Mouse (Mus musculus): Measurements from ENCODE around the gene Lmo3. TPM values are rescaled to one million over a fixed set of nuclear protein-coding genes. Genes with fewer than 3 reads are reported as not detected.

Gene Lmo3
- polyA plus RNA-seq, 1 experiment from 2014 or later: 0.72 TPM

- 94% methylated on average over 1 of the region's 1 CpGs for WGBS
- Histone ChIP-seq H3K36me3 (ENCODE audit: insufficient read depth, low read length) (no peaks in the 10 kb centered on the region), H3K27me3 (ENCODE audit: insufficient read depth, low read length) (no peaks in the 10 kb centered on the region), H3K27ac (ENCODE audit: low read length) (no peak overlapping the region), H3K9ac (replicated peaks; ENCODE audit: low read length) (no peak overlapping the region), H3K4me2 (replicated peaks; ENCODE audit: low read depth, low read length) (no peak overlapping the region), H3K9me3 (ENCODE audit: low read length) (no peaks in the 10 kb centered on the region), H3K4me3 (ENCODE audit: low read length) (no peak overlapping the region), H3K4me1 (ENCODE audit: insufficient read depth, low read length) (no peaks in the 10 kb centered on the region)
- ATAC-seq (ENCODE audit: low FRiP score, low TSS enrichment): no peak
Observed at GRCm38 (mm10) chr6:138398836-138399235, 182.9 kb downstream of the Lmo3 start.

GRCm38 (mm10) chr6:138391085-138391484, 190.7 kb downstream of the Lmo3 start:
- Histone ChIP-seq H3K9ac (replicated peaks; ENCODE audit: low read length) (no peak overlapping the region), H3K4me1 (ENCODE audit: insufficient read depth, low read length) (no peaks in the 10 kb centered on the region), H3K4me3 (ENCODE audit: low read length) (no peak overlapping the region), H3K27me3 (ENCODE audit: insufficient read depth, low read length) (no peaks in the 10 kb centered on the region), H3K4me2 (replicated peaks; ENCODE audit: low read depth, low read length) (no peak overlapping the region), H3K36me3 (ENCODE audit: insufficient read depth, low read length) (no peaks in the 10 kb centered on the region), H3K27ac (ENCODE audit: low read length) (no peak overlapping the region), H3K9me3 (ENCODE audit: low read length) (no peaks in the 10 kb centered on the region)
- WGBS: 43% methylated on average over 5 of the region's 5 CpGs
- peak; percentile 73; the same call in 1 of the 2 replicates for ATAC-seq (ENCODE audit: low FRiP score, low TSS enrichment)

- H3K9ac ChIP-seq (replicated peaks; ENCODE audit: low read length): no peak overlapping the region
- H3K36me3 ChIP-seq (ENCODE audit: insufficient read depth, low read length): no peaks in the 10 kb centered on the region
- H3K27me3 ChIP-seq (ENCODE audit: insufficient read depth, low read length): no peaks in the 10 kb centered on the region; the same call in 1 of the 2 replicates
- no peak for ATAC-seq (ENCODE audit: low FRiP score, low TSS enrichment)
- H3K27ac ChIP-seq (ENCODE audit: low read length): no peak overlapping the region
- no peaks in the 10 kb centered on the region for H3K9me3 ChIP-seq (ENCODE audit: low read length)
- WGBS: 54% methylated on average over 18 of the region's 18 CpGs
- H3K4me1 ChIP-seq (ENCODE audit: insufficient read depth, low read length): no peaks in the 10 kb centered on the region
- H3K4me3 ChIP-seq (ENCODE audit: low read length): no peak overlapping the region
- H3K4me2 ChIP-seq (replicated peaks; ENCODE audit: low read depth, low read length): no peak overlapping the region
Observed at GRCm38 (mm10) chr6:138388168-138388936, 193.4 kb downstream of the Lmo3 start.

GRCm38 (mm10) chr6:138383208-138383607, 198.6 kb downstream of the Lmo3 start:
- Histone ChIP-seq H3K4me1 (ENCODE audit: insufficient read depth, low read length) (0 out of 2 replicates have a peak, but pooled peaks cover 5% of the 10 kb centered on the region), H3K4me3 (ENCODE audit: low read length) (no peak overlapping the region), H3K9me3 (ENCODE audit: low read length) (no peaks in the 10 kb centered on the region), H3K9ac (replicated peaks; ENCODE audit: low read length) (no peak overlapping the region), H3K36me3 (ENCODE audit: insufficient read depth, low read length) (no peaks in the 10 kb centered on the region), H3K27me3 (ENCODE audit: insufficient read depth, low read length) (no peaks in the 10 kb centered on the region; the same call in 1 of the 2 replicates), H3K4me2 (replicated peaks; ENCODE audit: low read depth, low read length) (no peak overlapping the region), H3K27ac (ENCODE audit: low read length) (no peak overlapping the region)
- WGBS: 72% methylated on average over 1 of the region's 1 CpGs
- no peak for ATAC-seq (ENCODE audit: low FRiP score, low TSS enrichment)

- no peaks in the 10 kb centered on the region for H3K27me3 ChIP-seq (ENCODE audit: insufficient read depth, low read length)
- no peak overlapping the region for H3K9ac ChIP-seq (replicated peaks; ENCODE audit: low read length)
- H3K4me3 ChIP-seq (ENCODE audit: low read length): no peak overlapping the region
- no peaks in the 10 kb centered on the region for H3K9me3 ChIP-seq (ENCODE audit: low read length)
- ATAC-seq (ENCODE audit: low FRiP score, low TSS enrichment): no peak
- H3K4me2 ChIP-seq (replicated peaks; ENCODE audit: low read depth, low read length): no peak overlapping the region
- H3K36me3 ChIP-seq (ENCODE audit: insufficient read depth, low read length): no peaks in the 10 kb centered on the region
- H3K4me1 ChIP-seq (ENCODE audit: insufficient read depth, low read length): no peaks in the 10 kb centered on the region
- H3K27ac ChIP-seq (ENCODE audit: low read length): no peak overlapping the region
- 81% methylated on average over 2 of the region's 2 CpGs for WGBS
Observed at GRCm38 (mm10) chr6:138371176-138371575, 210.6 kb downstream of the Lmo3 start.

- Histone ChIP-seq H3K9me3 (ENCODE audit: low read length) (no peaks in the 10 kb centered on the region), H3K27ac (ENCODE audit: low read length) (no peak overlapping the region), H3K4me1 (ENCODE audit: insufficient read depth, low read length) (no peaks in the 10 kb centered on the region), H3K36me3 (ENCODE audit: insufficient read depth, low read length) (no peaks in the 10 kb centered on the region), H3K27me3 (ENCODE audit: insufficient read depth, low read length) (no peaks in the 10 kb centered on the region), H3K4me2 (replicated peaks; ENCODE audit: low read depth, low read length) (no peak overlapping the region), H3K9ac (replicated peaks; ENCODE audit: low read length) (no peak overlapping the region), H3K4me3 (ENCODE audit: low read length) (no peak overlapping the region)
- no peak for ATAC-seq (ENCODE audit: low FRiP score, low TSS enrichment)
- 61% methylated on average over 5 of the region's 5 CpGs for WGBS
Observed at GRCm38 (mm10) chr6:138364111-138364510, 217.7 kb downstream of the Lmo3 start.

- Histone ChIP-seq H3K27me3 (ENCODE audit: insufficient read depth, low read length) (no peaks in the 10 kb centered on the region), H3K27ac (ENCODE audit: low read length) (peak overlapping the region; percentile 9; the same call in 1 of the 2 replicates), H3K9me3 (ENCODE audit: low read length) (no peaks in the 10 kb centered on the region), H3K9ac (replicated peaks; ENCODE audit: low read length) (no peak overlapping the region), H3K36me3 (ENCODE audit: insufficient read depth, low read length) (no peaks in the 10 kb centered on the region), H3K4me2 (replicated peaks; ENCODE audit: low read depth, low read length) (no peak overlapping the region), H3K4me3 (ENCODE audit: low read length) (no peak overlapping the region), H3K4me1 (ENCODE audit: insufficient read depth, low read length) (no peaks in the 10 kb centered on the region)
- peak; percentile 89 for ATAC-seq (ENCODE audit: low FRiP score, low TSS enrichment)
- WGBS: 81% methylated on average over 3 of the region's 3 CpGs
Observed at GRCm38 (mm10) chr6:138350587-138351345, 231.0 kb downstream of the Lmo3 start.

- no peaks in the 10 kb centered on the region for H3K36me3 ChIP-seq (ENCODE audit: insufficient read depth, low read length)
- no peaks in the 10 kb centered on the region for H3K4me1 ChIP-seq (ENCODE audit: insufficient read depth, low read length)
- no peak overlapping the region for H3K9ac ChIP-seq (replicated peaks; ENCODE audit: low read length)
- peaks cover 6% of the 10 kb centered on the region for H3K9me3 ChIP-seq (ENCODE audit: low read length)
- 87% methylated on average over 4 of the region's 4 CpGs for WGBS
- H3K4me3 ChIP-seq (ENCODE audit: low read length): no peak overlapping the region
- no peak overlapping the region for H3K27ac ChIP-seq (ENCODE audit: low read length)
- no peak overlapping the region for H3K4me2 ChIP-seq (replicated peaks; ENCODE audit: low read depth, low read length)
- no peak for ATAC-seq (ENCODE audit: low FRiP score, low TSS enrichment)
- no peaks in the 10 kb centered on the region for H3K27me3 ChIP-seq (ENCODE audit: insufficient read depth, low read length)
Observed at GRCm38 (mm10) chr6:138346558-138346957, 235.2 kb downstream of the Lmo3 start.

- WGBS: 82% methylated on average over 4 of the region's 4 CpGs
- no peak overlapping the region for H3K4me3 ChIP-seq (ENCODE audit: low read length)
- H3K4me2 ChIP-seq (replicated peaks; ENCODE audit: low read depth, low read length): no peak overlapping the region
- no peak overlapping the region for H3K9ac ChIP-seq (replicated peaks; ENCODE audit: low read length)
- H3K4me1 ChIP-seq (ENCODE audit: insufficient read depth, low read length): no peaks in the 10 kb centered on the region
- no peak overlapping the region for H3K27ac ChIP-seq (ENCODE audit: low read length)
- no peaks in the 10 kb centered on the region for H3K27me3 ChIP-seq (ENCODE audit: insufficient read depth, low read length)
- no peaks in the 10 kb centered on the region for H3K9me3 ChIP-seq (ENCODE audit: low read length)
- ATAC-seq (ENCODE audit: low FRiP score, low TSS enrichment): no peak
- no peaks in the 10 kb centered on the region for H3K36me3 ChIP-seq (ENCODE audit: insufficient read depth, low read length)
Observed at GRCm38 (mm10) chr6:138335858-138336257, 245.9 kb downstream of the Lmo3 start.

GRCm38 (mm10) chr6:138333991-138334390, 247.8 kb downstream of the Lmo3 start:
- Histone ChIP-seq H3K27ac (ENCODE audit: low read length) (no peak overlapping the region), H3K4me2 (replicated peaks; ENCODE audit: low read depth, low read length) (no peak overlapping the region), H3K9ac (replicated peaks; ENCODE audit: low read length) (no peak overlapping the region), H3K27me3 (ENCODE audit: insufficient read depth, low read length) (no peaks in the 10 kb centered on the region), H3K36me3 (ENCODE audit: insufficient read depth, low read length) (no peaks in the 10 kb centered on the region), H3K4me3 (ENCODE audit: low read length) (no peak overlapping the region), H3K4me1 (ENCODE audit: insufficient read depth, low read length) (no peaks in the 10 kb centered on the region), H3K9me3 (ENCODE audit: low read length) (no peaks in the 10 kb centered on the region)
- WGBS: 76% methylated on average over 7 of the region's 7 CpGs
- ATAC-seq (ENCODE audit: low FRiP score, low TSS enrichment): no peak

Data from kidney, embryonic 16.5 days (tissue).